Mouse (Mus musculus) C2C12 (cell line): Measurements from ENCODE around the gene Slc12a8.
A peak's percentile ranks its signal among the peaks of the same experiment; 100 is the strongest.

Experiments
- CEBPB ChIP-seq: IDR thresholded peaks from one replicate; pipeline ENCODE4 v1.6.1; 2011; ENCODE audit warnings: low read depth, mild to moderate bottlenecking, control low read depth, moderate library complexity
- CTCF ChIP-seq: IDR thresholded peaks from one replicate; pipeline ENCODE4 v1.5.1; 2011; ENCODE audit not compliant: control insufficient read depth, insufficient read depth, insufficient read length
- FOSL1 ChIP-seq: IDR thresholded peaks from one replicate; pipeline ENCODE4 v1.8.0; 2011; ENCODE audit warnings: mild to moderate bottlenecking, low read length; ENCODE audit not compliant: poor library complexity, insufficient read depth, severe bottlenecking
- MAX ChIP-seq: IDR thresholded peaks from one replicate; pipeline ENCODE4 v1.6.1; 2011; ENCODE audit warnings: mild to moderate bottlenecking, control low read depth
- MYOD1 ChIP-seq: IDR thresholded peaks from one replicate; pipeline ENCODE4 v1.6.1; 2011; ENCODE audit warnings: low read depth; ENCODE audit not compliant: control insufficient read depth, insufficient read length
- MYOG ChIP-seq: IDR thresholded peaks from one replicate; pipeline ENCODE4 v1.6.1; 2011; ENCODE audit not compliant: control insufficient read depth, insufficient read length; ENCODE audit errors: extremely low read depth
- USF1 ChIP-seq: IDR thresholded peaks from one replicate; pipeline ENCODE4 v1.6.1; 2011; ENCODE audit warnings: low read depth, mild to moderate bottlenecking, control low read depth, moderate library complexity

- TF ChIP-seq CTCF (no peak), MAX (no peak), USF1 (no peak), MYOD1 (no peak), MYOG (no peak), FOSL1 (no peak), CEBPB (peak; percentile 4)
Measured at GRCm38 (mm10) chr16:33676347-33677312, 159.5 kb downstream of the Slc12a8 start.
